Comparison of ENCODE assay signal across 8 mouse cellular contexts in the genomic region with DNA sequence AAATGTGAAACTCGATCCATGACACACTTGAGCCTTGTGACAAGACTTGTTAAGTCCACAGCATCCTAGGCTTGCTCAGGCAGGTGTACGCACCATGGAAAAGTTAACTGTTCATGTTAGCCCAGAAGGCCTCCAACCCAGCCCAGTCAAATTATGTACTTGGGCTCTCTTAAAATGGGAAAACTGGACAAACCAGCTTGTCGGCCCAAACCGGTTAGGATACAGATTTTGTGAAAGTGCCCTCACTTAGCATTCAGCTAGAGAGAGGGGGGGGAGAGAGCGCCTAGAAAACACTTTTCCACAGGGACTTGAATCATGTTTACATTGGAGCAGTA. TPM values are rescaled to one million over a fixed set of nuclear protein-coding genes. Genes with fewer than 3 reads are reported as not detected.
DNase-seq lines count a peak whose midpoint lies in the region; ATAC-seq and TF ChIP-seq lines count a peak whose summit lies in the region.

No protein-coding gene starts in this region.

- H3K4me3 ChIP-seq in E14TG2a.4 (replicated peaks; ENCODE audit: low read length): peak overlapping the region; percentile 95
- peak overlapping the region; percentile 92 for H3K4me3 ChIP-seq in intestine, embryonic 16.5 days (ENCODE audit: low read length)
- peak overlapping the region; percentile 86; the same call in 1 of the 2 replicates for H3K4me3 ChIP-seq in stomach, postnatal 0 days (ENCODE audit: low read depth, low read length)

- peaks cover 73% of the 10 kb centered on the region for H3K4me1 ChIP-seq in E14TG2a.4 (replicated peaks; ENCODE audit: low read depth, low read length)
- peaks cover 8% of the 10 kb centered on the region; the same call in 1 of the 2 replicates for H3K4me1 ChIP-seq in intestine, embryonic 16.5 days (ENCODE audit: control insufficient read depth, insufficient read depth, low read length)
- 0 out of 2 replicates have a peak, but pooled peaks cover 3% of the 10 kb centered on the region for H3K4me1 ChIP-seq in stomach, postnatal 0 days (replicated peaks; ENCODE audit: control insufficient read depth, insufficient read depth)

- DNase-seq in embryo, embryonic 11 days: peak; percentile 36
- peak; percentile 82 to 86 for DNase-seq in lung, adult 18-20 months
- peak; percentile 50 for DNase-seq in stomach, postnatal 0 days (ENCODE audit: low spot score)
- DNase-seq in ovary, postnatal 14 days (ENCODE audit: low spot score): no peak
- no peak for DNase-seq in heart, postnatal 36 days

- intact Hi-C loops in heart, postnatal 36 days (cut with DNase I): loop anchor here (5.0 kb wide), 1 partner anchor 91 kb away; a partner anchor contains a TSS

- peaks cover 5% of the 10 kb centered on the region; the same call in 1 of the 2 replicates for H3K36me3 ChIP-seq in E14TG2a.4 (ENCODE audit: insufficient read depth, low read length)
- no peaks in the 10 kb centered on the region for H3K36me3 ChIP-seq in intestine, embryonic 16.5 days (ENCODE audit: control insufficient read depth, insufficient read depth, low read length)
- no peaks in the 10 kb centered on the region for H3K36me3 ChIP-seq in stomach, postnatal 0 days (ENCODE audit: control insufficient read depth, insufficient read depth, low read length)

- peaks cover 17% of the 10 kb centered on the region for H3K9me3 ChIP-seq in E14TG2a.4 (ENCODE audit: low read length)
- H3K9me3 ChIP-seq in intestine, embryonic 16.5 days (ENCODE audit: control insufficient read depth, low read length): no peaks in the 10 kb centered on the region; the same call in 1 of the 2 replicates
- no peaks in the 10 kb centered on the region for H3K9me3 ChIP-seq in stomach, postnatal 0 days (ENCODE audit: control insufficient read depth, low read length)

- peak overlapping the region; percentile 93 for H3K27ac ChIP-seq in intestine, embryonic 16.5 days (ENCODE audit: low read length)
- peak overlapping the region; percentile 65; the same call in 1 of the 2 replicates for H3K27ac ChIP-seq in stomach, postnatal 0 days (replicated peaks)

- H3K27me3 ChIP-seq in E14TG2a.4 (ENCODE audit: insufficient read depth, low read length): 0 out of 2 replicates have a peak, but pooled peaks cover 9% of the 10 kb centered on the region
- no peaks in the 10 kb centered on the region for H3K27me3 ChIP-seq in intestine, embryonic 16.5 days (replicated peaks; ENCODE audit: control insufficient read depth, insufficient read depth, low read length)
- no peaks in the 10 kb centered on the region for H3K27me3 ChIP-seq in stomach, postnatal 0 days (ENCODE audit: control insufficient read depth, insufficient read depth, low read length)

- peak overlapping the region; percentile 60 for H3K9ac ChIP-seq in intestine, embryonic 16.5 days (ENCODE audit: low read depth, low read length)
- H3K9ac ChIP-seq in stomach, postnatal 0 days (ENCODE audit: low read length): no peak overlapping the region; the same call in 1 of the 2 replicates

- peak; percentile 63 for TF ChIP-seq EP300 in stomach, postnatal 0 days (optimal IDR thresholded peaks at IDR 0.05)

- no peak for ATAC-seq in intestine, embryonic 16.5 days
- ATAC-seq in stomach, postnatal 0 days (ENCODE audit: low FRiP score, low TSS enrichment): no peak
- no peak for ATAC-seq in megakaryocyte progenitor cell, adult 5-6 weeks (replicated peaks; ENCODE audit: poor library complexity)

- TF ChIP-seq CTCF in E14TG2a.4 (conservative IDR thresholded peaks at IDR 0.05; ENCODE audit: low read length): no peak
- no peak for TF ChIP-seq CTCF in stomach, postnatal 0 days (IDR thresholded peaks at IDR 0.05; ENCODE audit: low read depth)

- WGBS in intestine, embryonic 16.5 days: 45% methylated on average over 5 of the region's 5 CpGs
- 44% methylated on average over 5 of the region's 5 CpGs for WGBS in stomach, postnatal 0 days

- H3K4me2 ChIP-seq in intestine, embryonic 16.5 days (ENCODE audit: low read depth, low read length): peak overlapping the region; percentile 73
- peak overlapping the region; percentile 88 for H3K4me2 ChIP-seq in stomach, postnatal 0 days (replicated peaks; ENCODE audit: low read depth)

RNA-seq across cellular contexts. Expression of a gene that starts 1.5 kb away (rescaled TPM):
- polyA plus RNA-seq in intestine, embryonic 16.5 days (2015; fragmentation: Nextera tagmentation; extraction: Ambion mirVana): 36.1 and 38.1 TPM in 2 replicates
- polyA plus RNA-seq in stomach, postnatal 0 days (2015; fragmentation: Nextera tagmentation; extraction: Ambion mirVana): 12.9 and 14.1 TPM in 2 replicates
- total RNA-seq in megakaryocyte progenitor cell, adult 5-6 weeks (2015): 13.2 and 16.2 TPM in 2 replicates
- total RNA-seq in megakaryocyte progenitor cell, adult 5-6 weeks (2017): 22.1 and 26.2 TPM in 2 replicates
- 10 to 100 TPM; 12.9 to 13.1 TPM for total RNA-seq in heart, postnatal 36 days (2021)

RNA-seq across cellular contexts. Expression of a gene that starts 43.6 kb away (rescaled TPM):
- 11.0 and 11.6 TPM in 2 replicates for polyA plus RNA-seq in intestine, embryonic 16.5 days (2015; fragmentation: Nextera tagmentation; extraction: Ambion mirVana)
- 7.9 and 8.7 TPM in 2 replicates for polyA plus RNA-seq in stomach, postnatal 0 days (2015; fragmentation: Nextera tagmentation; extraction: Ambion mirVana)
- 12.5 and 17.0 TPM in 2 replicates for total RNA-seq in megakaryocyte progenitor cell, adult 5-6 weeks (2015)
- 9.9 and 10.5 TPM in 2 replicates for total RNA-seq in megakaryocyte progenitor cell, adult 5-6 weeks (2017)
- 1 to 10 TPM; 3.4 TPM for total RNA-seq in heart, postnatal 36 days (2021)

Comparison
In these comparisons a context has a peak if more than half of its experiments do, and no peak if none do; other contexts are left out.
1. DNase-seq: peak in embryo, embryonic 11 days (single experiment), lung, adult 18-20 months (2 of 2) and stomach, postnatal 0 days (single experiment); none in ovary, postnatal 14 days (single experiment) and heart, postnatal 36 days (0 of 2).
2. Peak in every context shown above with its lines, with median percentiles within 50 percentile points of each other: H3K4me3 ChIP-seq.